Mouse (Mus musculus) brain, embryonic 18.5 days (tissue): Measurements from ENCODE around the gene Rpl35a.
"Not testable (repeated sequence)": the region's sequence is repeated elsewhere in the genome, so short reads cannot be mapped to it uniquely, and the experiment has no call there.

Experiments used
- DNase-seq: peaks from one replicate; pipeline ENCODE4 v3.0.0-alpha.2; 2012; ENCODE audit warnings: low read depth, low spot score

Rpl35a gene

GRCm38 (mm10) chr16:33055655-33056054 is 598 bp upstream of the Rpl35a start:
- no peak for DNase-seq

- DNase-seq: no peak
Observed at GRCm38 (mm10) chr16:33056786-33057185, 533 bp downstream of the Rpl35a start.

GRCm38 (mm10) chr16:33058033-33058432 is 1.8 kb downstream of the Rpl35a start:
- no peak for DNase-seq

GRCm38 (mm10) chr16:33058656-33059055 is 2.4 kb downstream of the Rpl35a start:
- DNase-seq: not testable (repeated sequence)

GRCm38 (mm10) chr16:33059471-33059870 is 3.2 kb downstream of the Rpl35a start:
- DNase-seq: no peak

GRCm38 (mm10) chr16:33060926-33061325 is 4.7 kb downstream of the Rpl35a start:
- DNase-seq: no peak

- no peak for DNase-seq
Observed at GRCm38 (mm10) chr16:33061400-33061799, 5.1 kb downstream of the Rpl35a start.

- peak; percentile 74 for DNase-seq
Observed at GRCm38 (mm10) chr16:33062024-33062681, 5.9 kb downstream of the Rpl35a start, which contains the start of gene Lmln. Gene Lmln, plus strand, starts transcription at chr16:33062521.

- DNase-seq: peak; percentile 40
Observed at GRCm38 (mm10) chr16:33062682-33063131, 6.5 kb downstream of the Rpl35a start.

- no peak for DNase-seq
Observed at GRCm38 (mm10) chr16:33063267-33063666, 7.0 kb downstream of the Rpl35a start.

- DNase-seq: no peak
Observed at GRCm38 (mm10) chr16:33064636-33065035, 8.4 kb downstream of the Rpl35a start.

- DNase-seq: no peak
Observed at GRCm38 (mm10) chr16:33070928-33071327, 14.7 kb downstream of the Rpl35a start.

- DNase-seq: no peak
Observed at GRCm38 (mm10) chr16:33072871-33073557, 16.8 kb downstream of the Rpl35a start.

- DNase-seq: no peak
Observed at GRCm38 (mm10) chr16:33074967-33075366, 18.7 kb downstream of the Rpl35a start.

GRCm38 (mm10) chr16:33076078-33076477 is 19.8 kb downstream of the Rpl35a start:
- no peak for DNase-seq

- no peak for DNase-seq
Observed at GRCm38 (mm10) chr16:33077069-33077627, 20.9 kb downstream of the Rpl35a start.

- DNase-seq: no peak
Observed at GRCm38 (mm10) chr16:33080063-33080462, 23.8 kb downstream of the Rpl35a start.

- no peak for DNase-seq
Observed at GRCm38 (mm10) chr16:33082951-33083350, 26.7 kb downstream of the Rpl35a start.

- no peak for DNase-seq
Observed at GRCm38 (mm10) chr16:33083996-33084395, 27.7 kb downstream of the Rpl35a start.

- no peak for DNase-seq
Observed at GRCm38 (mm10) chr16:33085666-33086065, 29.4 kb downstream of the Rpl35a start.
